Mouse (Mus musculus): ENCODE measurements around the gene Map4.

- no peak for TF ChIP-seq CTCF (IDR thresholded peaks at IDR 0.05; ENCODE audit: low read depth)
- TF ChIP-seq EP300 (optimal IDR thresholded peaks at IDR 0.05): no peak
Observed at GRCm38 (mm10) chr9:110045763-110046377, 114.6 kb downstream of the Map4 start.

Measured in stomach, postnatal 0 days (tissue).